Mouse (Mus musculus) forebrain, embryonic 14.5 days (tissue): ENCODE measurements at regions not wholly inside any gene's neighbourhood (a gene's known extent, or its start where the extent isn't known, plus 50 kb on each side); places are given as distances from the start of the nearest gene placed in this dataset.
A peak's percentile ranks its signal among the peaks of the same experiment; 100 is the strongest.

Experiments used
- ATAC-seq: fragments of 200-750 bp; cut with Nextera tagmentation; 2 replicates; pipeline ENCODE4 v1.8.0; 2017; ENCODE audit warnings: mild to moderate bottlenecking, moderate library complexity
- DNase-seq: peaks from one replicate; pipeline ENCODE4 v3.0.0-alpha.2; 2015; ENCODE audit warnings: low spot score
- H3K27ac ChIP-seq: fragments of 300-500 bp; sonication (generic); 2 replicates; pipeline ENCODE4 v1.5.1; 2014; ENCODE audit warnings: low read depth, mild to moderate bottlenecking, control low read depth, low read length, moderate library complexity
- H3K27me3 ChIP-seq: fragments of 300-500 bp; sonication (generic); replicated peaks from 2 replicates; pipeline ENCODE4 v1.6.1; 2014; ENCODE audit warnings: low read length, control low read depth, mixed read lengths; ENCODE audit not compliant: control insufficient read depth, insufficient read depth
- H3K36me3 ChIP-seq: fragments of 300-500 bp; sonication (generic); 2 replicates; pipeline ENCODE4 v1.6.1; 2014; ENCODE audit warnings: low read length, control low read depth; ENCODE audit not compliant: control insufficient read depth, insufficient read depth
- H3K4me1 ChIP-seq: fragments of 300-500 bp; sonication (generic); 2 replicates; pipeline ENCODE4 v1.6.1; 2014; ENCODE audit warnings: antibody characterized with exemption, low read length, control low read depth; ENCODE audit not compliant: control insufficient read depth, insufficient read depth
- H3K4me2 ChIP-seq: fragments of 300-500 bp; sonication (generic); 2 replicates; pipeline ENCODE4 v1.6.1; 2014; ENCODE audit warnings: mild to moderate bottlenecking, control low read depth, low read length
- H3K4me3 ChIP-seq: fragments of 300-500 bp; sonication (generic); 2 replicates; pipeline ENCODE4 v1.5.1; 2014; ENCODE audit warnings: low read depth, low read length, control low read depth
- H3K9ac ChIP-seq: fragments of 300-500 bp; sonication (generic); 2 replicates; pipeline ENCODE4 v1.6.1; 2014; ENCODE audit warnings: mild to moderate bottlenecking, low read length, control low read depth, moderate library complexity
- H3K9me3 ChIP-seq: fragments of 300-500 bp; sonication (generic); replicated peaks from 2 replicates; pipeline ENCODE4 v1.6.1; 2016; ENCODE audit warnings: low read length, control low read depth, mixed read lengths; ENCODE audit not compliant: control insufficient read depth
- WGBS: fragments of 180-500 bp; shearing (Covaris S2); extraction: QIAGEN DNeasy Blood & Tissue Kit; methylation state at CpG from one replicate; pipeline ENCODE4 v1.1.7; 2014; 5-methylcytosine and 5-hydroxymethylcytosine counted together

DNA sequence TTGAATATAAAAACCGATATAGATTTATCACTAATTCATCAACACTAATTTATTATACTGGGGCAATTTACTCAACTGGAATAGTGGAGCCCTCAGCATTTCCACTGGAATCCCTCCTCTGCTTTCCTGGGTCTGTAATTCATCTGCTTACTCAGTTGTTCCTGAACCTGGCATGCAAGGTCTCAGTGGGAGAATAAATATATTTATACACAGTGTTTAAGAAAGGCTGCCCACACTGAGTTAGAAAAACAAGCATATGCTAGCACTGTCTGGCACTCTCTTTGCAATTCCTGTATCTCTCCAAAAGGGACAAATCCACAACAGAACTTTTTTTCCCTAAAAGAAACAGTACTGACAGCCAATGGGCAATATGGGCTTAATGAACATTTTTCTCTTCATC, 100.1 kb upstream of the Gm10192 start:
- H3K9me3 ChIP-seq = no peaks in the 10 kb centered on the region
- 62% methylated on average over 1 of the region's 1 CpGs for WGBS
- H3K27me3 ChIP-seq = no peaks in the 10 kb centered on the region
- no peak overlapping the region for H3K4me3 ChIP-seq
- no peak overlapping the region for H3K27ac ChIP-seq
- ATAC-seq = no peak; the same call in 1 of the 2 replicates
- H3K9ac ChIP-seq = no peak overlapping the region
- no peak overlapping the region for H3K4me2 ChIP-seq
- H3K36me3 ChIP-seq = no peaks in the 10 kb centered on the region
- DNase-seq = peak; percentile 51
- peaks cover 25% of the 10 kb centered on the region for H3K4me1 ChIP-seq

DNA sequence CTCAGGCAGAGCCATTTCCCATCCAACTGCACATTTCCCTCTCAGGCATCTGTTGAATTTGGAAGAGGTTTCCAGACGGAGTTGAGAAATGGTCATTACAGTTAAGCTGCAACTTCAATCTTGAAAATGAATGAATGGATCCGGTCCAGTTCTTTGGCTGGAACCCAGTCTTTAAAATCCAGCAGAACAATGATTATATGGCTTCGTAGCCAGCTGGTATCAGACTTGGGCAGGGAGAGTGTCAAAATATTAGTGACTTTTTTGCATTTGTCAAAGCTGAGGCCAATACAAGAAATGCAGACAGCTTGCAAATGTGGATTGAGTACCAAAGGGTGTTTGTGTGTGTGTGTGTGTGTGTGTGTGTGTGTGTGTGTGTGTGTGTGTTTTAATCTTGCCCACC, 99.7 kb upstream of the Gm10192 start:
- WGBS = 15% methylated on average over 3 of the region's 3 CpGs
- no peak overlapping the region for H3K27ac ChIP-seq
- peaks cover 25% of the 10 kb centered on the region for H3K4me1 ChIP-seq
- H3K9ac ChIP-seq = no peak overlapping the region
- peak; percentile 51; the same call in 1 of the 2 replicates for ATAC-seq
- peak; percentile 84 for DNase-seq
- H3K36me3 ChIP-seq = no peaks in the 10 kb centered on the region
- H3K4me3 ChIP-seq = no peak overlapping the region
- H3K4me2 ChIP-seq = no peak overlapping the region
- no peaks in the 10 kb centered on the region for H3K9me3 ChIP-seq
- no peaks in the 10 kb centered on the region for H3K27me3 ChIP-seq

DNA sequence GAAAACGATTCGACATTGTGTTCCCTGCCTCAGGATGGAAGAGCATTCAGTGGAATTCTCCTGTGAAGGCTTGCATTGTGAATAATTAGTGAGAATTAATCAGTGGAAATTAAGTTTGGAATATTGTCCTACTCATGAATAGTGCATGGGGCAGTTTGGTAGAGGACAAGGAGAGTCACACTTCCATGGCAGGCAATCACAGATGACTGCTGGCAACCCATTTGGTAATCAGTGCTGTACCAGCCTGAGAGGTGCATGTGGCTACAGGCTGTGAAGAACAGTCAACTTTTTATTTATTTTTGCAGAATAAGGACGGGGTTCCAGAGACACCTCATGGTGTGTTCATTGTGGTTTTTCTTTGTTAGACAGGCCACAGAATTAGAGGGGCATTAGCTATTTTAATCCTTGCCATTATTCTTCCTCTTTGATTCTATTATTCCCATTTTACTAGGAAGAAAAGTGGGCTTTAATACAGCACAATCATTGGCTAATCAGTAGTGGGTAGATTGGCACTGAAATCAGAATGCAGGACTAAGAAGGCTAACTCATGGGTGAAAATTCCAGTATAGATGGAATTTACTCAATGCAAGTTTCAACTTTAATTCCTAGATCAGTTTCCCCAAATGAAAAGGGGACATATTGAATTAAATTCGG, 98.3 kb upstream of the Gm10192 start:
- H3K9me3 ChIP-seq = no peaks in the 10 kb centered on the region
- no peak overlapping the region for H3K4me3 ChIP-seq
- no peaks in the 10 kb centered on the region for H3K27me3 ChIP-seq
- ATAC-seq (peak; percentile 93), DNase-seq (peak; percentile 85)
- no peak overlapping the region for H3K27ac ChIP-seq
- H3K36me3 ChIP-seq = no peaks in the 10 kb centered on the region
- H3K4me1 ChIP-seq = peaks cover 25% of the 10 kb centered on the region
- WGBS = 4% methylated on average over 4 of the region's 4 CpGs
- H3K4me2 ChIP-seq = peak overlapping the region; percentile 1; the same call in 1 of the 2 replicates
- no peak overlapping the region for H3K9ac ChIP-seq

DNA sequence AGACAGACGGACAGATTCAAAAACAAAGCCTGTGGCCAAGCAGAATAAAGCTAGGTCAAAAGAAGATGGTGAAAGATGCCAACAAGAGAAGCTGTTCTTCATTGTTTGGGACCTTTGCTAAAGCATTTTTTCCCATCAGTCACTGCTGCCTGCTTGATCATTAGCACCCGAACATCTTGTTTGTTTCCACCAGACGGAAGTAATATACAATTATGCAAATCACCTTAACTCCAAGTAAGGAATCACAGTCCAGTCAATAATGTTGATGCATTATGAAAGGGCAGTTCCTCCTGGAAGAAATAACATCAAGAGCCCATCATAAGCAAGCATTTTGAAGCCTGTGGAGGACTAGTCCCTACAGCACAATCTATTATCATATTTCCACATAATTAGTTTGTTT, 97.7 kb upstream of the Gm10192 start:
- Histone ChIP-seq H3K9ac (no peak overlapping the region), H3K4me3 (no peak overlapping the region), H3K4me1 (peaks cover 25% of the 10 kb centered on the region), H3K27me3 (no peaks in the 10 kb centered on the region), H3K9me3 (no peaks in the 10 kb centered on the region), H3K27ac (no peak overlapping the region), H3K36me3 (no peaks in the 10 kb centered on the region), H3K4me2 (peak overlapping the region; percentile 1; the same call in 1 of the 2 replicates)
- DNase-seq = peak; percentile 70
- WGBS = 5% methylated on average over 3 of the region's 3 CpGs
- peak; percentile 45 for ATAC-seq

DNA sequence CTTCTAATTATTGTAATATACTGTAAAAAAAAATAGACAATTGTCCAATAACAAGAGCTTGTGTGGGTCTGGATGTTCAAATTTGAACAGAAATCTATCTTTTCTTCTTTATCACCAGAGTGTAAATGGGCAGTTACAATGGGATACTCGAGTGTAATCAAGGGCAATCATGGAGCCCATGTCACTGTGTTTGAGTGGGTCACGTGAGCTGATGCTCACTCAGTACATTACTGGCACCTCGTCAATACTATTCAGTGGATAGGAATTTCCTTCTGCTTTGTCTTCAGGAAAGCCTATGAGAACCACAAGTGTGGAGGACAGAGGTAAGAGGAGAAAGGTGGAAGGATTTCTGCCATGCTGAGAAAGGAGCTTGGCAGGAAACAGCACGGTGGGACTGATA, 54.0 kb upstream of the Gm10192 start:
- DNase-seq (peak; percentile 65), ATAC-seq (0 out of 2 replicates have a peak, but pooled peaks have one; percentile 25)
- H3K9ac ChIP-seq = no peak overlapping the region
- H3K4me1 ChIP-seq = peaks cover 26% of the 10 kb centered on the region
- no peak overlapping the region for H3K4me2 ChIP-seq
- H3K4me3 ChIP-seq = no peak overlapping the region
- H3K36me3 ChIP-seq = no peaks in the 10 kb centered on the region
- WGBS = 34% methylated on average over 4 of the region's 4 CpGs
- H3K27ac ChIP-seq = peak overlapping the region; percentile 71; the same call in 1 of the 2 replicates
- no peaks in the 10 kb centered on the region for H3K27me3 ChIP-seq
- no peaks in the 10 kb centered on the region for H3K9me3 ChIP-seq

DNA sequence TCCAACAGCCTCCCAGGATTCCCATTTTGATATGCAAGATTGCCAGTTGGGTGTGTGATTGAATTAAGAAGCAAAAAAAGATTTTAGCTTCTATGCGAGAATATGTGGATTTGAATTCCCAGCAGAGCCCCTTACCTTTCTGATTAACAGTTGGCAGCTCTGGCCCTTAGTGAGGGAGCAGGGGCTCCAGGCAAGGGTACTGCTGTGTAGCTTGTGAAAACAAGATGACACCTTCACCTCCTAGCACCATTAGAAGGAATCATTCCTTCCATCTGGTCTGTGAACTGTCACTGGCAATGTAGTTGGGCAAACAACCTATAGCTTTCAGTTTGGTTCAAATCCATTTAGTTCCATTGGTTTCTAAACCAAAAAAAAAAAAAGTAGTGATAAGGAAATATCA, 53.4 kb upstream of the Gm10192 start:
- peaks cover 26% of the 10 kb centered on the region for H3K4me1 ChIP-seq
- H3K9ac ChIP-seq = no peak overlapping the region
- no peaks in the 10 kb centered on the region for H3K36me3 ChIP-seq
- WGBS = 22% methylated on average over 1 of the region's 1 CpGs
- no peaks in the 10 kb centered on the region for H3K27me3 ChIP-seq
- no peak overlapping the region for H3K4me3 ChIP-seq
- ATAC-seq (peak; percentile 82), DNase-seq (no peak)
- no peak overlapping the region for H3K4me2 ChIP-seq
- H3K9me3 ChIP-seq = no peaks in the 10 kb centered on the region
- H3K27ac ChIP-seq = peak overlapping the region; percentile 71; the same call in 1 of the 2 replicates

DNA sequence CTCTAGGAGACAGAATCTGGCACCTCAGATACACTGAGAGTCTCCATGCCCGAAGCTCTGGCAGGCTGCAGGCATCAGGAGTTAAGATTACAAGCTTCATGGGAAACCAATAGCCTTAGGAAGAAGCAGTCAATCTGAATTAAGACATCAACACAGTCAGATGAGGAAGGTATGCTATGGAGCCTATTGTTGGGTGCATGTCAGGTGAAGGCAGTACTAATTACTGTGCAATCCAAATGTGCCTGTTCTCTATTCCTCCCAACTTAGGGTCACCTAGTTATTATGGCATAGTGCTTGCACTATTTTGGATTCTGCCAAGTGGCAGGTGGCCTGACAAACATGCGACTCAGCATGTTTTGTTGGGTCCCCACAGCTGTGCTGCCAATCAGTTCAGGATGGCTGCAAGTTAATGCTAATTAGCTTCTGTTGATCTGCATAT, 53.0 kb upstream of the Gm10192 start:
- no peak overlapping the region for H3K9ac ChIP-seq
- H3K4me1 ChIP-seq = peaks cover 26% of the 10 kb centered on the region
- H3K27ac ChIP-seq = peak overlapping the region; percentile 71
- ATAC-seq = peak; percentile 96
- no peak overlapping the region for H3K4me2 ChIP-seq
- H3K9me3 ChIP-seq = no peaks in the 10 kb centered on the region
- no peaks in the 10 kb centered on the region for H3K36me3 ChIP-seq
- no peak overlapping the region for H3K4me3 ChIP-seq
- peak; percentile 95 for DNase-seq
- no peaks in the 10 kb centered on the region for H3K27me3 ChIP-seq
- WGBS = 18% methylated on average over 2 of the region's 2 CpGs
